Mouse (Mus musculus) embryonic facial prominence, embryonic 12.5 days (tissue): ENCODE measurements at regions not wholly inside any gene's neighbourhood (a gene's known extent, or its start where the extent isn't known, plus 50 kb on each side); places are given as distances from the start of the nearest gene placed in this dataset.

Experiments
- ATAC-seq: fragments of 200-750 bp; cut with Nextera tagmentation; 2 replicates; pipeline ENCODE4 v1.8.0; 2017; ENCODE audit not compliant: insufficient number of reproducible peaks, insufficient read depth, low FRiP score, low TSS enrichment
- H3K27ac ChIP-seq: fragments of 300-500 bp; sonication (generic); 2 replicates; pipeline ENCODE4 v1.5.1; 2016; ENCODE audit warnings: mild to moderate bottlenecking
- H3K27me3 ChIP-seq: fragments of 300-500 bp; sonication (generic); 2 replicates; pipeline ENCODE4 v1.6.1; 2016; ENCODE audit warnings: mild to moderate bottlenecking, moderate library complexity
- H3K36me3 ChIP-seq: fragments of 300-500 bp; sonication (generic); 2 replicates; pipeline ENCODE4 v1.6.1; 2016; ENCODE audit warnings: mild to moderate bottlenecking
- H3K4me1 ChIP-seq: fragments of 300-500 bp; sonication (generic); 2 replicates; pipeline ENCODE4 v1.6.1; 2016
- H3K4me2 ChIP-seq: fragments of 300-500 bp; sonication (generic); replicated peaks from 2 replicates; pipeline ENCODE4 v1.6.1; 2016; ENCODE audit warnings: mild to moderate bottlenecking, moderate library complexity
- H3K4me3 ChIP-seq: fragments of 300-500 bp; sonication (generic); 2 replicates; pipeline ENCODE4 v1.5.1; 2016; ENCODE audit warnings: mild to moderate bottlenecking
- H3K9ac ChIP-seq: fragments of 300-500 bp; sonication (generic); 2 replicates; pipeline ENCODE4 v1.6.1; 2016; ENCODE audit warnings: mild to moderate bottlenecking, moderate library complexity
- H3K9me3 ChIP-seq: fragments of 300-500 bp; sonication (generic); 2 replicates; pipeline ENCODE4 v1.6.1; 2016; ENCODE audit warnings: mild to moderate bottlenecking, moderate library complexity
- WGBS: fragments of 180-500 bp; shearing (Covaris S2); methylation state at CpG from one replicate; pipeline ENCODE4 v1.1.7; 2016; 5-methylcytosine and 5-hydroxymethylcytosine counted together

DNA sequence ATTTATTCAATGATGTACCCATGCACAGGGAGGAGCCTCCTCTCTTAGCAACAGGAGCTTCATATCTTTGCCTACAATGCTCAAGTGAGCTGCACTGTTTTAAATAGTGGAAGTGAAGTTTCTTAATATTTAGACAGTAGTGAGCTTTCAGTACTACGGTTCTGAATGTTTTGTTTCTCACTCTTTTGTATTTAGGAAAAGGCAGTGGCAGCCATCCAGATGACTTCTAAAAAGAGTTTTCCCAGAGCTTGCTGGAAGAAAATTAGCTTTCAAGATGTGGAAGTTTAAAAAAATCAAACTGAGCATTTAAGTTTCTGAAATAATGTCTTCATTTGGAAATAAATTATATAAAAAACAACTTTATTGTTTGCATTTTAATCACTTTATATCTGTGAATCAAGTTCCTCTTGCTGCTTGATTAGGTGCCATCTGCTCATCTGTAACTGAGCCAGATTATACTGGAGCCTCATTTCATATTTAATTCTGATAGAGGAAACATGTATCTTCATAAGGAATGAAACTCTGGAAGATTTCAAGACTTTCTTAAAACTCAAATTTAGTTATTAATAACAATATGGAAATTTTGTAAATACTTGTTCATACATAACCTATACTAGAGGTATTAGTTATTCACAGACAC, 268.6 kb upstream of the Tle1 start:
- ATAC-seq: no peak
- 76% methylated on average over 1 of the region's 1 CpGs for WGBS
- Histone ChIP-seq H3K4me1 (no peaks in the 10 kb centered on the region), H3K4me3 (no peak overlapping the region), H3K27me3 (no peaks in the 10 kb centered on the region), H3K4me2 (no peak overlapping the region), H3K9ac (no peak overlapping the region), H3K9me3 (no peaks in the 10 kb centered on the region), H3K27ac (no peak overlapping the region), H3K36me3 (no peaks in the 10 kb centered on the region)

- no peaks in the 10 kb centered on the region for H3K27me3 ChIP-seq
- no peaks in the 10 kb centered on the region for H3K36me3 ChIP-seq
Observed at GRCm38 (mm10) chr4:72444177-72444770, 243.6 kb upstream of the Tle1 start.

DNA sequence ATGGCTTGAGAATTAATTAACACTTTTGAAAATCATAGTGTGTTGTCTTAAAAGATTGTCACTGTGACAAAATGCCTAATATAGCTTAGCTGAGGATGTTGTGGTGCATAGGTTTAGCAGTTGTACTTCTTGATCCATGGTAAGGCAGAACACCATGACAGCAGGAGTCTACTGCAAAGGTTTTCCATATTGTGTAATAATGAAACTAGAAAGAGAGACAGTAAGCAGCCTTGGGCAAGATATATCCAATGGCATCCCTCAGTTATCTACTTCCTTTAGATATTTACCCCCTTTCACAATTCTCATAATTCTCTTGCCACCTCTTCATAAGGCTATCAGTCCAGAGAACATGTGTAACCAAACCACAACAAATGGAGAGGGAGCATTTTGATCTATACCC, 236.6 kb upstream of the Tle1 start:
- no peak overlapping the region for H3K9ac ChIP-seq
- no peak overlapping the region for H3K4me3 ChIP-seq
- H3K27ac ChIP-seq: no peak overlapping the region
- H3K4me1 ChIP-seq: no peaks in the 10 kb centered on the region
- no peaks in the 10 kb centered on the region for H3K27me3 ChIP-seq
- no peak overlapping the region for H3K4me2 ChIP-seq
- no peaks in the 10 kb centered on the region for H3K36me3 ChIP-seq
- no peak for ATAC-seq
- H3K9me3 ChIP-seq: no peaks in the 10 kb centered on the region

More at GRCm38 (mm10) chr4:72444177-72444770, 243.6 kb upstream of the Tle1 start:
- Histone ChIP-seq H3K4me3 (no peak overlapping the region), H3K9ac (no peak overlapping the region), H3K27ac (no peak overlapping the region), H3K4me1 (no peaks in the 10 kb centered on the region), H3K9me3 (no peaks in the 10 kb centered on the region), H3K4me2 (no peak overlapping the region)
- no peak for ATAC-seq

DNA sequence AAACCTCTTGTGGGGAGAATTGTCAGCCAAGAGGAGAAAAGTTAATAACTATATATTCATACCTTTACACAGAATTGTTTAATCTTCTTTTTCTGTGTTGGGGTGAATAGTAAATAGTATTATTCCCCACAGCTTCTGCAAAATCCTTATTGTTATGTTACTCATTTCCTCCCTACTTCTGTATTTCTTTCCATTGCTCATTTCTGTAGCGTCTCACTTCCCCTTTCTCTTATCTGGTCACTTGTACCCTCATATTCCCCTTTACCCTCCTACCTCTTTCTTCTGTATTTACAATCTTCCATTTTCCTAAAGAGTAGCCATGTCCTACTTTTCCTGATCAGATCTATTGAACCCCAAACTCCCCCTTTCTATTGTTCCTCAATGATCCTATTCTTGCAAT, 224.6 kb upstream of the Tle1 start:
- Histone ChIP-seq H3K9me3 (no peaks in the 10 kb centered on the region), H3K36me3 (no peaks in the 10 kb centered on the region), H3K4me1 (no peaks in the 10 kb centered on the region), H3K4me3 (no peak overlapping the region), H3K4me2 (no peak overlapping the region), H3K9ac (no peak overlapping the region), H3K27ac (no peak overlapping the region), H3K27me3 (no peaks in the 10 kb centered on the region)
- 81% methylated on average over 1 of the region's 1 CpGs for WGBS
- ATAC-seq: no peak

GRCm38 (mm10) chr4:72412100-72412788, 211.5 kb upstream of the Tle1 start:
- H3K27me3 ChIP-seq: no peaks in the 10 kb centered on the region
- H3K9me3 ChIP-seq: no peaks in the 10 kb centered on the region
- ATAC-seq: no peak
- H3K4me3 ChIP-seq: no peak overlapping the region
- WGBS: 87% methylated on average over 8 of the region's 8 CpGs
- no peaks in the 10 kb centered on the region for H3K4me1 ChIP-seq
- H3K36me3 ChIP-seq: no peaks in the 10 kb centered on the region
- H3K9ac ChIP-seq: no peak overlapping the region
- no peak overlapping the region for H3K4me2 ChIP-seq
- no peak overlapping the region for H3K27ac ChIP-seq

DNA sequence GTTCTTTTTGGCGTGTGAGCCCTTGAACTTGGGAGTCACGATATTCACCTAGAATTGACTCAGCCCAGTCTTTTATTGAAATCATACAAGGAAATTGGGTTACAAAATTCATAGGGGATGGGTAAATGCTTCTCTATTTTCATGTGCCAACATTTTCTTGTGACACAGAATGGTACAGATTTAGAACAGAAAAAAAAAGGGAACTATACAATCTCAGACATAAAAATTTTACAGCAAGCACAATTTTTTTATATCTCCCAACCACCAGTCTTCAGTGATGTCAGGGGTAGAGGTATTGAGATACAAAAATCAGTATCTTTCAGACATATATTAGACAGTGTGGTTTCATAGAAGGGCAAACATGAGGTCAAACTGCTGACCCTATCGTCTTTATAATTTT, 210.6 kb upstream of the Tle1 start:
- no peaks in the 10 kb centered on the region for H3K9me3 ChIP-seq

DNA sequence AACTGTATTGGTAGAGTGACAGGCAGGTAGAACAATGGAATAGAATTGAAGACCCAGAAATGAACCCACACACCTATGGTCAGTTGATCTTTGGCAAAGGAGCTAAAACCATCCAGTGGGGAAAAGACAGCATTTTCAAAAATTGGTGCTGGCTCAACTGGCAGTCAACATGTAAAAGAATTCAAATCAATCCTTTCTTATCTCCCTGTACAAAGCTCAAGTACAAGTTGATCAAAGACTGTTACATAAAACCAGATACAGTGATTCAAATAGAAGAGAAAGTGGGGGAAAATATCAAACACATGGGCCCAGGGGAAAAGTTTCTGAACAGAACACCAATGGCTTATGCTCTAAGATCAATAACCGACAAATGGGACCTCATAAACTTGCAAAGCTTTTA, 200.0 kb upstream of the Tle1 start:
- H3K4me3 ChIP-seq: no peak overlapping the region
- H3K27ac ChIP-seq: no peak overlapping the region
- no peaks in the 10 kb centered on the region for H3K9me3 ChIP-seq
- H3K4me2 ChIP-seq: no peak overlapping the region
- H3K9ac ChIP-seq: no peak overlapping the region
- ATAC-seq: no peak
- no peaks in the 10 kb centered on the region for H3K27me3 ChIP-seq
- no peaks in the 10 kb centered on the region for H3K36me3 ChIP-seq
- 90% methylated on average over 1 of the region's 1 CpGs for whole genome bisulfite sequencing
- H3K4me1 ChIP-seq: no peaks in the 10 kb centered on the region

More for the DNA sequence above, 210.6 kb upstream of the Tle1 start:
- 85% methylated on average over 3 of the region's 3 CpGs for WGBS
- Histone ChIP-seq H3K4me2 (no peak overlapping the region), H3K27ac (no peak overlapping the region), H3K36me3 (no peaks in the 10 kb centered on the region), H3K9ac (no peak overlapping the region), H3K4me3 (no peak overlapping the region), H3K4me1 (no peaks in the 10 kb centered on the region), H3K27me3 (no peaks in the 10 kb centered on the region)
- no peak for ATAC-seq

DNA sequence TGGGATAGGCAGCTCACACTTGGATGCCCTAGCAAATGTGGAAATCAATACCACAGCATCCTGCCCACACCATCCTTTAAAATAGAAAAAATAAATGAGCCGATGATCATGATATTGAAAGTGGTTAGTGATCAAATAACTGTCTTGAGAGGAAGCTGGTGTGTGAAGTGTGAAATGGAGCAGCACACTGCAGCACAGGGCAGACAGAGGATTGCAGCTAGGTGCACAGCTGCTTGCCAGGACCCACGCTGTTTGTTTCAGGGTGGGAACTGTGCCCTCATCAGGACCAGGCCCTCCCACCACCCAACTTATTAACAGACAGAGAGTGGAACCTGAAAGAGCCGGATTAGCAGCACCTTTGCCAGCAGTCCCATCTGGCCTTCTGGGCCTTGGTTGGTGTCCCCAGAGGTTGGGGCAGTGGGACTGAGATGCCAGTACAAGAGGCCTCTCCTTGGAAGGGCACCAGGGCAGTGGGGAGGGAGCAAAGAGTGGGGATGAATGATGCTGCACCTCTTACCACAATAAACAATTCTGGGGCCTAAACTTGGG, 191.2 kb upstream of the Tle1 start:
- no peaks in the 10 kb centered on the region for H3K4me1 ChIP-seq
- H3K27me3 ChIP-seq: peaks cover 3% of the 10 kb centered on the region; the same call in 1 of the 2 replicates
- WGBS: 80% methylated on average over 3 of the region's 3 CpGs
- ATAC-seq: no peak
- no peak overlapping the region for H3K9ac ChIP-seq
- no peak overlapping the region for H3K27ac ChIP-seq
- no peak overlapping the region for H3K4me3 ChIP-seq
- H3K36me3 ChIP-seq: no peaks in the 10 kb centered on the region
- no peaks in the 10 kb centered on the region for H3K9me3 ChIP-seq
- no peak overlapping the region for H3K4me2 ChIP-seq

DNA sequence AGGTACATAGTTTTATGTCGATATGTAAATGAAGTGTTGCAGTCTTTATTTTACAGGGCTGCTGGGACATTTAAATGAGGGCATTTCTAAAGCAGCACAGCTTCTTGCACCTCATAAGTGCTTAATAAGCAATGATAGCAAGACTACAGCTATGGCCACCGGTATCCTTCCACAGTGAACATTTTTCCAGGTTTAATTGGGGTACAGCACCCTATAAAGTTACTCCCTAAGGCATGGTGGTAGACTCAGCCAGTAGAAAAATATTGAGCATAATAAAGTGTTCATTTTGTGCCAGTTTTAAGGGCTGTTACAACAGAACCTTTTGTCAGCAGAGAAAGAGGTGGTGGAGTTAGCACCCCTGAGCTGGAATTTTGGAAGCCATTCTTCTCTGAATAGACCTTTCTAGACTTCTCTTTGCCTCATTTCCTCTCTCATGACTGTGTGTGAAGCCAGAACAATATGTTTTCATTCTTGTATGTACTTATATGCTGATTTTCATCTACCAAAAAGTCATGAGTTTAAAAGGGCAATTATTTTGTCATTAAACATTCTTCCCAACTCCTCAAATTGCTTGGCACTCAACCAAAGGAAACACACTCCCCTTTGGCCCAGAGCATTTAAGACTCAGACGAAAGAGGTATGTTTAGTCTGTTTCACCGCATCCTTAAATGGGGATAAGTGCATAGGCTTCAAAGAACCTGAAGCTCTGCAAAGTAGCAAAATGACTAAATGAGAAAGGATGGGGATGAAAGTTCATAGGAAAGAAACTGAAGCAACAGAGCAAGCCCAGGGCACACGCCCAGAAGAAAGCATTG, 189.3 kb upstream of the Tle1 start:
- Histone ChIP-seq H3K4me1 (peaks cover 2% of the 10 kb centered on the region), H3K27ac (no peak overlapping the region), H3K9ac (no peak overlapping the region), H3K4me2 (no peak overlapping the region), H3K9me3 (no peaks in the 10 kb centered on the region), H3K4me3 (no peak overlapping the region), H3K27me3 (peaks cover 3% of the 10 kb centered on the region; the same call in 1 of the 2 replicates), H3K36me3 (no peaks in the 10 kb centered on the region)
- ATAC-seq: no peak
- WGBS: 56% methylated on average over 5 of the region's 5 CpGs

- no peak overlapping the region for H3K4me3 ChIP-seq
- peaks cover 11% of the 10 kb centered on the region for H3K4me1 ChIP-seq
- no peak overlapping the region for H3K4me2 ChIP-seq
- H3K9me3 ChIP-seq: no peaks in the 10 kb centered on the region
- WGBS: 30% methylated on average over 12 of the region's 12 CpGs
- no peak overlapping the region for H3K27ac ChIP-seq
- H3K27me3 ChIP-seq: no peaks in the 10 kb centered on the region
- ATAC-seq: no peak
- H3K36me3 ChIP-seq: no peaks in the 10 kb centered on the region
- H3K9ac ChIP-seq: no peak overlapping the region
Observed at GRCm38 (mm10) chr4:72384901-72385264, 184.2 kb upstream of the Tle1 start.

- H3K4me2 ChIP-seq: no peak overlapping the region
- H3K27ac ChIP-seq: no peak overlapping the region
- no peaks in the 10 kb centered on the region for H3K36me3 ChIP-seq
- ATAC-seq: 0 out of 2 replicates have a peak, but pooled peaks have one; percentile 9
- H3K9ac ChIP-seq: no peak overlapping the region
- no peak overlapping the region for H3K4me3 ChIP-seq
- peaks cover 11% of the 10 kb centered on the region for H3K4me1 ChIP-seq
- no peaks in the 10 kb centered on the region for H3K27me3 ChIP-seq
- WGBS: 81% methylated on average over 5 of the region's 5 CpGs
- H3K9me3 ChIP-seq: no peaks in the 10 kb centered on the region
Observed at GRCm38 (mm10) chr4:72384259-72384900, 183.7 kb upstream of the Tle1 start.
